Mouse (Mus musculus) hindbrain, embryonic 14.5 days (tissue): ENCODE measurements around the gene Gsc. TPM values are rescaled to one million over a fixed set of nuclear protein-coding genes. Genes with fewer than 3 reads are reported as not detected.
"Not testable (repeated sequence)": the region's sequence is repeated elsewhere in the genome, so short reads cannot be mapped to it uniquely, and the experiment has no call there.

ENCODE experiments used
- ATAC-seq: fragments of 200-750 bp; cut with Nextera tagmentation; 2 replicates; pipeline ENCODE4 v1.8.0; 2017; ENCODE audit warnings: moderate number of reproducible peaks, mild to moderate bottlenecking, moderate TSS enrichment, moderate library complexity; ENCODE audit not compliant: low FRiP score
- DNase-seq: peaks from one replicate; pipeline ENCODE4 v3.0.0-alpha.2; 2015; ENCODE audit warnings: low spot score
- H3K27ac ChIP-seq: fragments of 300-500 bp; sonication (generic); 2 replicates; pipeline ENCODE4 v1.5.1; 2014; ENCODE audit warnings: mild to moderate bottlenecking, moderate library complexity
- H3K27me3 ChIP-seq: fragments of 300-500 bp; sonication (generic); 2 replicates; pipeline ENCODE4 v1.6.1; 2014; ENCODE audit warnings: mild to moderate bottlenecking, low read length, mixed read lengths; ENCODE audit not compliant: control insufficient read depth, insufficient read depth
- H3K36me3 ChIP-seq: fragments of 300-500 bp; sonication (generic); replicated peaks from 2 replicates; pipeline ENCODE4 v1.6.1; 2014; ENCODE audit not compliant: control insufficient read depth, insufficient read depth
- H3K4me1 ChIP-seq: fragments of 300-500 bp; sonication (generic); replicated peaks from 2 replicates; pipeline ENCODE4 v1.6.1; 2014; ENCODE audit warnings: antibody characterized with exemption, low read length, mixed read lengths; ENCODE audit not compliant: control insufficient read depth, insufficient read depth
- H3K4me2 ChIP-seq: fragments of 300-500 bp; sonication (generic); replicated peaks from 2 replicates; pipeline ENCODE4 v1.6.1; 2014; ENCODE audit warnings: mild to moderate bottlenecking, moderate library complexity
- H3K4me3 ChIP-seq: fragments of 300-500 bp; sonication (generic); replicated peaks from 2 replicates; pipeline ENCODE4 v1.5.1; 2014; ENCODE audit warnings: mild to moderate bottlenecking, low read length
- H3K9ac ChIP-seq: fragments of 300-500 bp; sonication (generic); 2 replicates; pipeline ENCODE4 v1.6.1; 2014
- H3K9me3 ChIP-seq: fragments of 300-500 bp; sonication (generic); 2 replicates; pipeline ENCODE4 v1.6.1; 2016; ENCODE audit warnings: low read length; ENCODE audit not compliant: control insufficient read depth
- WGBS: fragments of 180-500 bp; shearing (Covaris S2); extraction: QIAGEN DNeasy Blood & Tissue Kit; methylation state at CpG from one replicate; pipeline ENCODE4 v1.1.7; 2014; 5-methylcytosine and 5-hydroxymethylcytosine counted together
- polyA plus RNA-seq: library from polyadenylated mRNA; unstranded; fragments of >200 nt; fragmentation: Nextera tagmentation; extraction: Ambion mirVana; gene quantifications from 2 replicates; pipeline ENCODE4 v1.2.1, GENCODE M21; 2014

Gsc gene
- polyA plus RNA-seq, 1 experiment from 2014 or later, result not detected

- Histone ChIP-seq H3K4me2 (no peak overlapping the region), H3K4me1 (peaks cover 9% of the 10 kb centered on the region), H3K36me3 (no peaks in the 10 kb centered on the region), H3K27ac (no peak overlapping the region), H3K27me3 (peaks cover 58% of the 10 kb centered on the region), H3K9ac (no peak overlapping the region), H3K4me3 (no peak overlapping the region), H3K9me3 (no peaks in the 10 kb centered on the region)
- DNase-seq (no peak), ATAC-seq (no peak)
- WGBS, result 45% methylated on average over 6 of the region's 6 CpGs
Measured at GRCm38 (mm10) chr12:104467372-104467771, 5.8 kb downstream of the Gsc start.

- no peak overlapping the region for H3K4me3 ChIP-seq
- H3K4me2 ChIP-seq, result no peak overlapping the region
- H3K9ac ChIP-seq, result no peak overlapping the region
- no peaks in the 10 kb centered on the region for H3K9me3 ChIP-seq
- no peak for DNase-seq
- H3K27ac ChIP-seq, result no peak overlapping the region
- peaks cover 54% of the 10 kb centered on the region for H3K27me3 ChIP-seq
- H3K4me1 ChIP-seq, result peaks cover 7% of the 10 kb centered on the region
- WGBS, result 9% methylated on average over 7 of the region's 7 CpGs
- ATAC-seq, result no peak
- H3K36me3 ChIP-seq, result no peaks in the 10 kb centered on the region
Measured at GRCm38 (mm10) chr12:104466930-104467329, 6.2 kb downstream of the Gsc start.

- Histone ChIP-seq H3K27me3 (0 out of 2 replicates have a peak, but pooled peaks cover 9% of the 10 kb centered on the region), H3K4me2 (no peak overlapping the region), H3K36me3 (no peaks in the 10 kb centered on the region), H3K27ac (no peak overlapping the region), H3K9me3 (no peaks in the 10 kb centered on the region), H3K9ac (no peak overlapping the region), H3K4me3 (no peak overlapping the region), H3K4me1 (no peaks in the 10 kb centered on the region)
- no peak for ATAC-seq
- no peak for DNase-seq
- WGBS, result 41% methylated on average over 8 of the region's 8 CpGs
Measured at GRCm38 (mm10) chr12:104461372-104461771, 11.8 kb downstream of the Gsc start.

- DNase-seq, result no peak
- Histone ChIP-seq H3K4me1 (no peaks in the 10 kb centered on the region), H3K4me3 (no peak overlapping the region), H3K9ac (no peak overlapping the region), H3K9me3 (no peaks in the 10 kb centered on the region), H3K27ac (no peak overlapping the region), H3K4me2 (no peak overlapping the region), H3K36me3 (no peaks in the 10 kb centered on the region), H3K27me3 (0 out of 2 replicates have a peak, but pooled peaks cover under 1% of the 10 kb centered on the region)
- 65% methylated on average over 6 of the region's 6 CpGs for WGBS
- ATAC-seq, result no peak
Measured at GRCm38 (mm10) chr12:104459377-104459776, 13.8 kb downstream of the Gsc start.

GRCm38 (mm10) chr12:104453002-104453401, 20.1 kb downstream of the Gsc start:
- no peaks in the 10 kb centered on the region for H3K27me3 ChIP-seq
- no peak for DNase-seq
- H3K9ac ChIP-seq, result no peak overlapping the region
- no peaks in the 10 kb centered on the region for H3K4me1 ChIP-seq
- no peak overlapping the region for H3K4me3 ChIP-seq
- no peak overlapping the region for H3K4me2 ChIP-seq
- no peak for ATAC-seq
- no peaks in the 10 kb centered on the region for H3K9me3 ChIP-seq
- WGBS, result 84% methylated on average over 1 of the region's 1 CpGs
- H3K27ac ChIP-seq, result no peak overlapping the region
- no peaks in the 10 kb centered on the region for H3K36me3 ChIP-seq

GRCm38 (mm10) chr12:104450257-104450656, 22.9 kb downstream of the Gsc start:
- H3K27ac ChIP-seq, result no peak overlapping the region
- no peak overlapping the region for H3K4me3 ChIP-seq
- DNase-seq (no peak), ATAC-seq (no peak)
- no peaks in the 10 kb centered on the region for H3K27me3 ChIP-seq
- no peaks in the 10 kb centered on the region for H3K9me3 ChIP-seq
- H3K9ac ChIP-seq, result no peak overlapping the region
- no peaks in the 10 kb centered on the region for H3K36me3 ChIP-seq
- no peak overlapping the region for H3K4me2 ChIP-seq
- 78% methylated on average over 10 of the region's 10 CpGs for WGBS
- H3K4me1 ChIP-seq, result no peaks in the 10 kb centered on the region

GRCm38 (mm10) chr12:104448099-104448498, 25.0 kb downstream of the Gsc start:
- Histone ChIP-seq H3K9ac (no peak overlapping the region), H3K27ac (no peak overlapping the region), H3K36me3 (no peaks in the 10 kb centered on the region), H3K4me1 (no peaks in the 10 kb centered on the region), H3K4me3 (no peak overlapping the region), H3K27me3 (no peaks in the 10 kb centered on the region), H3K4me2 (no peak overlapping the region), H3K9me3 (no peaks in the 10 kb centered on the region)
- DNase-seq (peak; percentile 29), ATAC-seq (no peak)
- 29% methylated on average over 13 of the region's 13 CpGs for WGBS

GRCm38 (mm10) chr12:104447056-104447455, 26.1 kb downstream of the Gsc start:
- H3K36me3 ChIP-seq, H3K4me1 ChIP-seq, ATAC-seq, H3K4me2 ChIP-seq, H3K27me3 ChIP-seq, DNase-seq, H3K27ac ChIP-seq, H3K9ac ChIP-seq, H3K4me3 ChIP-seq, H3K9me3 ChIP-seq: not testable (repeated sequence)
- 87% methylated on average over 25 of the region's 25 CpGs for WGBS

- no peaks in the 10 kb centered on the region for H3K9me3 ChIP-seq
- H3K9ac ChIP-seq, result no peak overlapping the region
- no peaks in the 10 kb centered on the region for H3K36me3 ChIP-seq
- no peak overlapping the region for H3K27ac ChIP-seq
- H3K4me1 ChIP-seq, result no peaks in the 10 kb centered on the region
- H3K27me3 ChIP-seq, result no peaks in the 10 kb centered on the region
- ATAC-seq (no peak), DNase-seq (no peak)
- H3K4me2 ChIP-seq, result no peak overlapping the region
- 87% methylated on average over 11 of the region's 11 CpGs for WGBS
- H3K4me3 ChIP-seq, result no peak overlapping the region
Measured at GRCm38 (mm10) chr12:104443716-104444115, 29.4 kb downstream of the Gsc start.

- Histone ChIP-seq H3K4me3 (no peak overlapping the region), H3K9ac (0 out of 2 replicates have a peak overlapping the region, but pooled peaks have one; percentile 1), H3K9me3 (no peaks in the 10 kb centered on the region), H3K4me2 (no peak overlapping the region), H3K27me3 (no peaks in the 10 kb centered on the region), H3K36me3 (no peaks in the 10 kb centered on the region), H3K27ac (no peak overlapping the region), H3K4me1 (no peaks in the 10 kb centered on the region)
- DNase-seq, result peak; percentile 96
- 11% methylated on average over 22 of the region's 22 CpGs for WGBS
- peak; percentile 69; the same call in 1 of the 2 replicates for ATAC-seq
Measured at GRCm38 (mm10) chr12:104440087-104440760, 32.9 kb downstream of the Gsc start.
